Mouse (Mus musculus) lung, postnatal 4 days (tissue): Measurements from ENCODE around the gene Gnpda2.

ENCODE experiments used
- DNase-seq, 2 experiments: peaks; one replicate each; pipeline ENCODE4 v3.0.0; 2021

Gene Gnpda2

GRCm38 (mm10) chr5:69591640-69592461 lies at the start of gene Gnpda2:
Gnpda2 (minus strand) TSS chr5:69592340.
- peak; percentile 88 to 89 for DNase-seq

GRCm38 (mm10) chr5:69634766-69635165 lies 42.6 kb upstream of the Gnpda2 start:
- DNase-seq, result no peak

GRCm38 (mm10) chr5:69620899-69621298 lies 28.8 kb upstream of the Gnpda2 start:
- DNase-seq, result no peak

DNA sequence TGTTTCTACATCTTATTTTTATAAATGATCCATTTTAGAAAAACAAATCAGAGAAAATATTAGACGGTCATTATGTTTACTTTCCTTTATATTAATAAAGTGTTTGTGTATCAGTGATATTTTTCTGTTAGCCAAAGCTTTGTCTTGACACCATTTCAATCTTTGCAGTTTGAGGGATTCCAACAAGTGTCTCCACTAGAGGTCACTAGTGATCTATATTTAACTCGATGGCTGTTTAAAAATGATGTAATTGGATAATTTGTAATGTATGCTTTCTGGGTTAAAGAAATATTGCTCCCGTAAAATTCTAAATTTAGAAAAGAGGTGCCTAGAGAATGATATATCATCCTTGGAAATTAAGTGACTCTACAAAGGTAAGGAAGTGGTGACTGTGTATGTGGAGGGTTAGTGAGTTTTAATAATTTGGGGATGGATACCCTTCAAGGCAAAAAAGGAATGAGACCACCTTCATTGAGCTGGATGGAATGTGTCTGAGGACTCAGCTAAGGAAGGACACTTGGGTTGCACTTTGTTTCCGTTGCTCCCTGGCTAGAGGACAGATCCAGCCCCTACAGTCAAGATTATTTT lies 21.2 kb upstream of the Gnpda2 start:
- no peak for DNase-seq

GRCm38 (mm10) chr5:69601027-69601426 lies 8.9 kb upstream of the Gnpda2 start:
- no peak for DNase-seq

- no peak for DNase-seq
Measured at GRCm38 (mm10) chr5:69557404-69557935, 34.7 kb downstream of the Gnpda2 start.

GRCm38 (mm10) chr5:69556628-69557403 lies 35.3 kb downstream of the Gnpda2 start, which contains the start of gene Guf1:
Guf1 (plus strand) TSS chr5:69556923.
- DNase-seq, result peak; percentile 94 to 96

DNA sequence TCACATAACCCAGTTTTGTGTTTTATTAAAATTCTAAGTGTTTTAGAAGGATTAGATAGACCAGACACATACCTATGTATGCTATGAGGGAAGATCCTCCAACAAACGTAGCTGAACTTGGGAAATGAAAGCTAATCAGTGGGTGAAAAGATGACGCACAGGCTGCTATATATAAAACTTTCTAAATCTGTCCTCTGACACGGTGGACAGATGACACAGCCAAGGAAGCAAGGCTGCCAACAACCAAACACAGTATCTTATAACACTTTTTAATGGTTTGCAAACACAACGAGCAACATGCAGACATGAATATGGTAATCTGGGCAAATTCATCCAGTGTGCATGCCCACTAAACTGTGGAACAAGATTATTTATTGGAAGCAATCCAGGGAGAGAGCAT lies 49.7 kb downstream of the Gnpda2 start, which contains the start of gene Yipf7:
Gene Yipf7, minus strand, starts transcription at position 160 of the 400 bp plus-strand sequence.
- no peak for DNase-seq

DNA sequence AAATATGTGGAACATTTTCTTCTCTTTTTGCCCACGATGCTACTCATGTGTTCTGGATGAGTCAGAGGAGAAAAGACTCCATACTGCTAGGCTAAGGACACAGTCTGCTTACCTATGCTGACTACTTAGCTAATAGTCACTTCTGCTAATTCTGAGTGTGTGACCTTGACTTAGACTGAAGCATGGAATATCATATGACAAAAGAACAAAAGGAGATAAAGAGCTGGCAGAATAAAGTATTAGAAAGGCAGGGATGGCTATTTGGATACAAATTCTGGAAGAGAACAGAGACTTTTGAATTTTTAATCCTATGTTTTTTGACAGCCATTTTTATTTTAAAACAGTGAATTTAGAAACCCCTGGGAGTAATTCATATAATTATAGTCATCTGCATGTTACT lies 50.5 kb downstream of the Gnpda2 start:
- no peak for DNase-seq

GRCm38 (mm10) chr5:69523944-69524343 lies 68.2 kb downstream of the Gnpda2 start:
- no peak for DNase-seq
